Mouse (Mus musculus): Measurements from ENCODE around the gene Olfr750.
A peak's percentile ranks its signal among the peaks of the same experiment; 100 is the strongest.

Olfr750 gene

DNA sequence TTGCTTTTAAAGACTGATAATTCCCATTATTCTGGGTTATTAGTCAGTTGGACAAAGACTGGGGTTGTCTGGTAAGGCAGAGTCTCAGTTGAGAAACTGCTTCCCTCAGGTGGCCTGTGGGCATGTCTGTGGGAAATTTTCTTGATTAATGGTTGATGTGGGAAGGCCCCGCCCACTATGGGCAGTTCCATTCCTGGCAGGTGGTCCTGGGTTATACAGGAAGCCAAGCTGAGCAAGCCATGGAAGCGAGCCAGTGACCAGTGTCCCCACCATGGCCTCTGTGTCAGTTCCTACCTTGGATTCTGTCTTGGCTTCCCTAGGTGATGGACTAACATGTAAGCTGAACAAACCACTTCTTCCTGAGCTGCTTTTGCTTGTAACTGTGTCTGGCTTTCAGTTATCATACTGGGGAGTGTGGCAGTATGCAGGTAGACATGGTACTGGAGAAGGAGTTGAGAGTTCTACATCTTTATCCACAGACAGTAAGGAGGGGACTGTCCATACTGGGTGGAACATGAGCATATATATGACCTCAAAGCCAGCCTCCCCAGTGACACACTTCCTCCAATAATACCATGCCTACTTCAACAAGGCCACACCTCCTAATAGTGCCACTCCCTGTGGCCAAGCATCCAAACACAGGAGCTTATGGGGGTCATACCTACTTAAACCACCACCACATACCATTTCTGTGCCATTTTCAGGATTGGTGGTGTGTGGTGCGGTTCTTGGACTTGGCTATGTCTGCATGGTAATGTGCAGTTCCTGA, 46.7 kb downstream of the Olfr750 start:
- no peak for DNase-seq (ENCODE audit: low spot score)

DNA sequence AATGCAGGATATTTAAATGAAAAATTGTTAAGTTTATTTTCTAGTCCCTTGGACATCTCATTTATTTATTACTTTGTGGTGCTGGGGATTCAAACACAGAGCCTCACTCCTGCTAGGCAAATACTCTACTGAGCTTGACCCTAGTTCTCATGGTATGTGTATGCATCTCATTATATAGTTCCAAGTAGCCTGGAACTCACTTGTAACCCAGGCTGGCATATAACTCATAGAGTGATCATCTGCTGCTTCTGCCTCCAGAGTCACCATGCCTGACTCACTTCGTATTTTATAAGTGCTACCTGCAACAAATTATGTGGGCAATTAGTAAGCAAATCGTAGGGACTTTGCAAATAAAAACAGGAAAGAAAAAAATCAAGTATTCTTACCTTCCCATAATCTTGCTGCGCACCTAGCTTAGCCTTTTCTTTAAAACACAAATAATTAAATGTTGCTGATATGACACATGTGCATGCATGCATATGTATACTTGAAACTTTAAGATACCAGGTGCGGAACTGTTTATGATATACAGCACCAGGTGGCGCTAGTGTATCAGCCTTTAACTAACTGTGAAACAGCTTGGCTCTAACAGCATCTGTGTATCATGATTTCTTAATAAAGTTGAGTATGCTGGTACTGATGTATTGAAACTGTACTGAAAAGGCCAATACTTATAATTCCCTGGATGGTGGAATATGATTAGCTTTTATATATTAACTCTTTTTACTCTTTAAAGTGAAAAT, 47.7 kb downstream of the Olfr750 start:
- peak; percentile 18 for DNase-seq (ENCODE audit: low spot score)

DNA sequence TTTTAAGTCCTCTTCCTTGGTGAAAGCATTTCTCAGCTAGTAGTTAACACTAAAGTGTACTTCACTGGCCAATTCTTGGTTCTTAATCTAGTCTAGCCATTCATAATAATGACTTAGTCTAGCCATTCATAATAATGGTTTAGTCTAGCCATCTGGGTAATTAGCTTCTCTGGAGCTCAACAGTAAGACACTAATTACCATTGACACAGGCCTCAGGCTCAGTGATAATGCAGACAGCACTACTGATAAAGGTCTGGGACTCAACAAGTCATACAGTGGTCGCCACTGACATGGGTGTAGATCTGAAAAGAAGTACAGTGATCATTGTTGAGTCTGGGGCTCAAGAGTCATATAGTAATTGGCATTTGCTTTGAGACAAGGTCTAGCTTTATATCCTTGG, 49.4 kb downstream of the Olfr750 start:
- no peak for DNase-seq (ENCODE audit: low spot score)

DNA sequence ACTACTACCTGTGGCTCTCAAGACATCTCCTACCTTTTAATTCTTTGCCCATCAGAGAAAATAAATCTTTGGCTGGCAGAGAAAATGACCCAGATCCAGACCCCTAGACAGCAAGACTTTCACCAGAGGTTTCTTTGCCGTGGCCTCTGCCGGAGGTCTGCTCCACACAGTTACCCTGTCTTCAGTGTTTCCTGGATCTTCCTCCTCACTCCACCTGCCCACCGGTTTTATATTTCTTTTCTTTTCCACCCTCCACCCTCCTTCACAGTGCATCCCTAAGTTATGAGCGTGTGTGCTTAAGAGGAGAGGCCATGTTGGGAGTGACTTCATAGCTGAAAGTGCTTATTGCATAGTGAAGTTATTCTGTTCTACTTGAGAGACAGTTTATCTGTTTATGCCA, 50.8 kb downstream of the Olfr750 start:
- no peak for DNase-seq (ENCODE audit: low spot score)

DNA sequence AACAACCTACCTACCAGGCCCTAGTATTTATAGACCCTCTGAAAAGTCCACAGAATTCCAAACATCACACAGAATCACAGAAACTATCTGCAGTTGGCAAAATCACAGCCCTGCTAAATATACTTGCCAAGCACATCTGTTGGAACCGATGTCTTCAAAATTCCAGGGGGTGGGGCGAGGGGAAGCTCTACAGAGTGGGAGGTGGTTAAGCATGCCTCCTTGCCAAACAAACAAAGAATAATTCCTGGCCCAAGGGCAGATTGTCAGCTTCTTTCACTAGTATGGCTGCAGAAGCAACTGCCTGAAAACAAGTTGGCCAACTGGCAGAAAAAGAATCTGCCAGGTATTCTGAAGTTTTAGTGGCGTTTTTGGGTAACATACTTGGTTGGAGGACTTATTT, 57.0 kb downstream of the Olfr750 start:
- no peak for DNase-seq (ENCODE audit: low spot score)
